Mouse (Mus musculus): Measurements from ENCODE around the gene Btbd11. TPM values are rescaled to one million over a fixed set of nuclear protein-coding genes. Genes with fewer than 3 reads are reported as not detected.

Gene Btbd11
- polyA plus RNA-seq, 1 experiment from 2014 or later = 15.7 TPM

DNA sequence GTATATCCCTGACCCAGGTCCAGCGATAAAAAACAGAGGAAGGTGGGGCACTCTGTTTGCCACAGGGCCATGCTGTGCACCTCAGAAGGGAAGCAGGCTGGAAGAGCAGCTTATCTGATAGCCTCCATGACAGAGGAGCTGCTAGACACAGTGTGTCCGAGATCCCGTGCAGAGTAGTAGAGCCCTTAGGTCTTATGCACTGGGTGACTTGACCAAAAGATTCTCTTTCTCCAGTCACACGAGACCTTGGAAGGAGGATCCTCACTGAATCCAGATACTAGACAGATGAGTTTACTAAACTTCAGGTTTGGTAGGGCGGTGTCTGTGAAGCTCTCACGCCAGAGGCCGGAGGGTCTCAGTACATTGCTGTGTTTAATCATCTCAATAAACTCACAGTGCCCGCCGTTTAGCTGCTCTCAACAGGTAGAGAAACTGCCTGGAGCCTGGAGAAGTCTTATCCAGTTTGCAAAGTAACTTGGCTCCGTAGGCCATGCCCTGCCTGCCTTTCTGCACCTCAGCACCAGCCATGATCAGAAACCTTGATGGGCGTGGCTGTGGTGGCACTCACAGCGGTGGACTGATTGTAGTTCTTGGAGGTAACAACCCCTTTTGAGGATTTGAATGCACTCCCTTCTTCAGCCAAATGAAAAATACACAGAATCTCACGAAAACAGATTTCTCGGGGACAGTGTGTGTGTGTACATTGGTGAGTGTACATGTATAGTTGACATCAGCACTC, 155.4 kb downstream of the Btbd11 start:
- Histone ChIP-seq H3K4me1 (peaks cover 17% of the 10 kb centered on the region), H3K4me2 (no peak overlapping the region), H3K9ac (no peak overlapping the region), H3K4me3 (no peak overlapping the region), H3K36me3 (replicated peaks) (no peaks in the 10 kb centered on the region), H3K9me3 (no peaks in the 10 kb centered on the region), H3K27me3 (replicated peaks) (no peaks in the 10 kb centered on the region), H3K27ac (no peak overlapping the region)
- 94% methylated on average over 14 of the region's 14 CpGs for WGBS
- ATAC-seq (replicated peaks) = no peak

DNA sequence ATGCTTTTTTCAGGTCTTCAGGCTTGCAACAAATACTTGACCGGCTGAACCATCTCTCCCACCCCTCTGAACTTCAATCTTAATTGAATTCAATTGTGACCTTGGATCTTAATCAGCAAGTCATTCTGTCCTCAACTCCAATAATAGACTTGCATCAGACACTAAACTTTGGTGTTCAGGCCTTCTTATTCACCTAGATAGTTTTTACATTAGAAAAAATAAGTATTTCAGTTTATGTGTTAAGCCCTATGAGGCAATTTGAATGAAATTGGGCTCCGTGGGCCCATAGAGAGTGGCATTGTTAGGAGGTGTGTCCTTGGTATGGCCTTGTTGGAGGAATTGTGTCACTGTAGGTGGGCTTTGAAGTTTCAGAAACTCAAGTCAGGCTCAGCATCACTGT, 156.7 kb downstream of the Btbd11 start:
- ATAC-seq (replicated peaks) = no peak
- H3K9me3 ChIP-seq = no peaks in the 10 kb centered on the region
- no peaks in the 10 kb centered on the region for H3K27me3 ChIP-seq (replicated peaks)
- no peak overlapping the region for H3K4me3 ChIP-seq
- no peak overlapping the region for H3K4me2 ChIP-seq
- H3K36me3 ChIP-seq (replicated peaks) = no peaks in the 10 kb centered on the region
- H3K4me1 ChIP-seq = peaks cover 17% of the 10 kb centered on the region
- WGBS = 81% methylated on average over 2 of the region's 2 CpGs
- H3K27ac ChIP-seq = no peak overlapping the region
- no peak overlapping the region for H3K9ac ChIP-seq

DNA sequence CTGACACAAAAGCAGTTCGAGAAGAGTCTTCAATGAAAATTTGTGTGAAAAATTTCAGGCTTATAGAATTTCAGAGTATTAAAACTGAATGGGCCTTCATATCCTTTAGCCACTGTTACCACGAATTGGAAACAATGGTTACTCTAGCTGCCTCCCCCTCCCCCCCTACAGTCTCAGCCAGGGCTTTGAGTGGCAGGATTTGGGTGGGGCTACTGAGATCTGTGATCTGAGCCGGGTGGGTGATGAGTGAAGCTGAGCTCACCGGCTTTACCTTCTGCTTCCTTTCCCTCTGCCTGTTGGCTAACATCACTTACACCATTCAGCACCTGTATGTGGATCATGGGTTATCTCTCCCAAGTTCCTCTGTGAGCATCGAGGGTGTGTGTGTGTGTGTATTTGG, 158.4 kb downstream of the Btbd11 start:
- Histone ChIP-seq H3K27me3 (replicated peaks) (no peaks in the 10 kb centered on the region), H3K4me1 (peaks cover 5% of the 10 kb centered on the region), H3K9me3 (no peaks in the 10 kb centered on the region), H3K36me3 (replicated peaks) (no peaks in the 10 kb centered on the region), H3K4me3 (no peak overlapping the region), H3K9ac (no peak overlapping the region), H3K4me2 (no peak overlapping the region), H3K27ac (no peak overlapping the region)
- no peak for ATAC-seq (replicated peaks)
- 40% methylated on average over 5 of the region's 5 CpGs for WGBS

DNA sequence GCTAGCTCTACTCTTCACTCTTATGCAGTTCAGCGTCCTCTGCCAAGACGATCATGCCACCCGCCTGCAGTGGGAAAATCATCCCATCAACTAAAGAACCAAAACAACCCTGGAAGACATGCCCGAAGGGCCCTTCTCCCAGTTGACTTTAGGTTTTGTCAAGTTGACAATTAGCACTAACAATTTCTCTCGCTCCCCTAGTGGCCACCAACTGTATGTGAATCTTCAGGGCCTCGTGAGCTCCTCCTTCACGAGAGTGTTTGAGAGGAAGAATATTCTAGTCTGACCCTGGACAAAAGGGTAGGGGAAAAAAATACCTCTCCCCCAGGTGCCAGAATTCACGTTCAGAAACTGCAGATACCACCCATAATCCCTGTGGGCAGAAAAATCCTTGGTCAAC, 168.6 kb downstream of the Btbd11 start:
- Histone ChIP-seq H3K27me3 (replicated peaks) (no peaks in the 10 kb centered on the region), H3K27ac (no peak overlapping the region), H3K36me3 (replicated peaks) (no peaks in the 10 kb centered on the region), H3K4me2 (no peak overlapping the region), H3K9ac (no peak overlapping the region), H3K4me1 (no peaks in the 10 kb centered on the region), H3K4me3 (no peak overlapping the region), H3K9me3 (no peaks in the 10 kb centered on the region)
- 63% methylated on average over 8 of the region's 8 CpGs for WGBS
- ATAC-seq (replicated peaks) = no peak

DNA sequence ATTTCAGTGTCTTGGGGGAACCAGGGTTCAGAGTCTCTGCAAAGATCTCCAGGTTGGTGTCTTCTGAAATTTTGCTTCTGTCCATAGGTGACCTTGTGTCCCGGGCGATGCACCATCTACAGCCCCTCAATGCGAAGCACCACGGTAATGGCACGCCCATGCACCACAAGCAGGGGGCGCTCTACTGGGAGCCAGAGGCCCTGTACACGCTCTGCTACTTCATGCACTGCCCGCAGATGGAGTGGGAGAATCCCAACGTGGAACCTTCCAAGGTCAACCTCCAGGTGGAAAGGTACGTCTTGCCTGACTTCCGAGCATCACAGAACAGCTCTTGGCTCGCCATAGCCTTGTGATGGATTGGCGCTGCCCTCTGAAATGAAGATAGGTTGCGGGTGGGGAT, 174.8 kb downstream of the Btbd11 start:
- Histone ChIP-seq H3K4me3 (no peak overlapping the region), H3K4me2 (no peak overlapping the region), H3K36me3 (replicated peaks) (no peaks in the 10 kb centered on the region), H3K4me1 (no peaks in the 10 kb centered on the region), H3K27ac (no peak overlapping the region), H3K27me3 (replicated peaks) (no peaks in the 10 kb centered on the region), H3K9ac (no peak overlapping the region), H3K9me3 (no peaks in the 10 kb centered on the region)
- 91% methylated on average over 14 of the region's 14 CpGs for WGBS
- no peak for ATAC-seq (replicated peaks)

DNA sequence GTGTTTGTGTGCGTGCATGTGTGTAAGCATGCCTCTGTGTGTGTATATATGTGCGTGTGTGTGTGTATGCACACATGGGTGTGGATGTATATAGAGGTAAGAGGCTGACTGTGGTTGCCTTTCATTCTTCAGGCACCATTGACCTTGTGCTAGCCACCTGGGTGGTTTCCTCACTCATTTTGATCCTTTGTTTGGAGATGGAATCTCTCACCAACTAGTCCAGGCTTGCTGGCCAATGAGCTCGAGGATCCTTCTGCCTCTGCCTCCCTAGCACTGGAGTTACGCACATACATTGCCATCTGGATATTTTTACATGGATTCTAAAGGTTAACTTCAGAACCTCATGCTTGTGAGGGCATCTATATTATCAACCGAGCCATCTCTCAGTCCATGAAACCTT, 184.8 kb downstream of the Btbd11 start:
- Histone ChIP-seq H3K4me3 (no peak overlapping the region), H3K4me1 (no peaks in the 10 kb centered on the region), H3K27me3 (replicated peaks) (no peaks in the 10 kb centered on the region), H3K9me3 (no peaks in the 10 kb centered on the region), H3K9ac (no peak overlapping the region), H3K36me3 (replicated peaks) (no peaks in the 10 kb centered on the region), H3K4me2 (no peak overlapping the region), H3K27ac (no peak overlapping the region)
- 90% methylated on average over 5 of the region's 5 CpGs for WGBS
- ATAC-seq (replicated peaks) = no peak

DNA sequence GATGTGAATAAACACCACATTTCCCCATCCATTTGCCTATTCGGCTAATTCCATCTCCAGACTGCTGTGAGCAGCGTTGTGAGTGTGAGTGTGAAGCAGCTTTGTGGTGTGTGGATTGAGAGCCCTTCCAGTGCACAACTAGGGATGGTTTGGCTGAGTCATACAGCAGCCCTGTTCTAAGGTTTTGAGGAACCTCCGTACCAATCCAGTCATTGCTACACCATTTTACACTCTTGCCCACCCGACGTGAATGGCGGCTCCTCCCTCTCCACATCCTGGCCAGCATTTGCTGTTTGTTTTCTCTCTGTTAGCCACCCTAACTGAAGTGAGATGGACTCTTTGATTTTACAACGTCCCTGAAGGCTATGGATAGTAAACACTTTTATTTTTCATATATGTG, 186.0 kb downstream of the Btbd11 start:
- H3K36me3 ChIP-seq (replicated peaks) = no peaks in the 10 kb centered on the region
- WGBS = 95% methylated on average over 7 of the region's 7 CpGs
- ATAC-seq (replicated peaks) = no peak
- no peak overlapping the region for H3K9ac ChIP-seq
- no peak overlapping the region for H3K4me2 ChIP-seq
- no peak overlapping the region for H3K4me3 ChIP-seq
- no peak overlapping the region for H3K27ac ChIP-seq
- H3K4me1 ChIP-seq = no peaks in the 10 kb centered on the region
- no peaks in the 10 kb centered on the region for H3K27me3 ChIP-seq (replicated peaks)
- H3K9me3 ChIP-seq = no peaks in the 10 kb centered on the region

DNA sequence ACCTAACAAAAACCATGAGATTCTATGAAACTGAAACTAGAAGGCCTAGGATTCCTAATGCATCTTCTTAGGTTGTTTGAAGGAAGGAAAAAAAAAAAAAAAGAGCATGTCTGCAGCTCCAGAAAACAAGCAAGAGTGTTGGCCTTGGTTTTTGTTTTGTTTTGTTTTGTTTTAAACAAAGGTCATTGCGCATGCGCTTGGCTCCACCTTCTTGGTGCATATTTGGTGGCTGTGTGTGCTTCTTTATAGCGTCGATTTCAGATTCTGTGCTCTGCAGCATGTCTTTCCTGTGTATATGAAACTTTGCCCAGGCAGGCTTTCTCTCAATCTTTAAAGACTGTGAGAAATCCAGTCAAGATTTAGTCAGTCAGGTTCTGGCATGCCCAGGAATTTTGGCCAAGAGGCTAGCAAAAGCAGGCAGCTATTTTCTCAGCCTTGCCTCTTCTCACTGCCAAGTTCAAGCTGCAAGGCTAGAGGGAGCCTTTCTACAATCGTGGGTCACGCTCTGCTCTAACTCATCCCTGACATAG, 191.3 kb downstream of the Btbd11 start:
- 87% methylated on average over 6 of the region's 6 CpGs for WGBS

DNA sequence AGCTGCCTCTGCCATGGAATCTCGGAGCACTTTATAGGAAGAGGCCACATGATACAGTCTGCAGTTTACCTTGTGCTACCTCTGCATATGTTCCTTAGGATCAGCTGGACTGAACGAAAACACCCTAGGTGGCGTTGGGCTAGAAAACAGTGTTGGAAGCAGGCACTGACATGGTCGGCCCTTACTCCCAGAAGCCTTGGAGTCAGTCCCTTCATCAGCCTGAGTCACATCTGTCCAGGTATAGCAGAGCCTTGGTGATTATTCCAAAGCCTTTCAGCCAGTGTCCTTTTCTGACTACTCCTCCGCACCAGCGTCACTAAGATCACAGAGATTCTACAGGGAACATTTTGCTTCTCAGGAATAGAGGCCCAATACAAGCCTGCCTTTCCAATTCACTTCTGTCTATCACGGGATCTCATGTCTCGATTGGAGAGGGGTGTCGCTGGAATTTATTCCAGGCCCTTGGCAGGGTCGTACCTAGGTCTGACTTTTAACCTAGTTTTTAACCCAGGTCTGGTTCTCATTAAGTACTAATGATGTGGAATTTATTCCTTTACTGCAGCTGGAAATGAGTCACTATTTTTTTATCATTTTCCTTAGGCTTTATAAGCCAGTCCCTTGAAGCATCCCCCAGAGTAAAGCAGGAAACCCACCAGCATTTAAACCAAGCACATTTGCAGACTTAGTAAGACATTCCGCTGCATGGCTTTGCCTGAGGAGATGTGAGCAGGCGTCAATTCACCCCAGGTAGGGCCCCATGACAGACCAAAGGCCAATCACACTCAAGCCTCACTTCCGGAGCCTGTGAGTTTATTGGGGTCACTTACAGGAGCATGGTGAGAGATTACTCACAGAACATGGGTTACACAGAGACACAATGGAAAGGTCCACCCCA, 192.2 kb downstream of the Btbd11 start:
- Histone ChIP-seq H3K4me2 (no peak overlapping the region), H3K4me1 (no peaks in the 10 kb centered on the region), H3K36me3 (replicated peaks) (no peaks in the 10 kb centered on the region), H3K27me3 (replicated peaks) (no peaks in the 10 kb centered on the region), H3K9me3 (no peaks in the 10 kb centered on the region), H3K27ac (no peak overlapping the region), H3K9ac (no peak overlapping the region), H3K4me3 (no peak overlapping the region)
- ATAC-seq (replicated peaks) = no peak
- 88% methylated on average over 13 of the region's 13 CpGs for WGBS

More for the DNA sequence above, 191.3 kb downstream of the Btbd11 start:
- Histone ChIP-seq H3K4me2 (no peak overlapping the region), H3K4me1 (no peaks in the 10 kb centered on the region), H3K4me3 (no peak overlapping the region), H3K36me3 (replicated peaks) (no peaks in the 10 kb centered on the region), H3K27ac (no peak overlapping the region), H3K9ac (no peak overlapping the region), H3K9me3 (no peaks in the 10 kb centered on the region), H3K27me3 (replicated peaks) (no peaks in the 10 kb centered on the region)
- no peak for ATAC-seq (replicated peaks)

DNA sequence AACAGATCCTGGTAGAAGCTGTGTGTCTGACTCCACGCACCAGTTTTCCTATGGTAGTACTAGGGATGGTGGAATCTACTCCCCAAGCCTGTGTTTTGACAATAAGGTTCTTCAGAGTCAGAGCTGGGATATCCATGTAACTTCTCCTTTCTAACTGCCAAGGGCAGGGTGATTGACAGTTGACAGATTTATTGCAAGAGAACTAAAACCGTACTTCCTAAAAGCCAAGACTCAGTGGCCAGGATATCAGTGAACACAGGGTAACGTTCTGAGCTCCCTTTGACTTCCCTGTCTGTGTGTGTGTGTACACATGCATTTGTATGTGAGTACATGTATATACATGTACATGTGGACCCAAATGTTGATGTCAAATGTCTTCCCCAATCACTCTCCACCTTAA, 201.1 kb downstream of the Btbd11 start:
- Histone ChIP-seq H3K4me3 (no peak overlapping the region), H3K4me1 (peaks cover 8% of the 10 kb centered on the region; the same call in 1 of the 2 replicates), H3K9me3 (no peaks in the 10 kb centered on the region), H3K4me2 (no peak overlapping the region), H3K27ac (no peak overlapping the region), H3K36me3 (replicated peaks) (no peaks in the 10 kb centered on the region), H3K9ac (no peak overlapping the region), H3K27me3 (replicated peaks) (no peaks in the 10 kb centered on the region)
- ATAC-seq (replicated peaks) = no peak
- 96% methylated on average over 3 of the region's 3 CpGs for whole genome bisulfite sequencing

DNA sequence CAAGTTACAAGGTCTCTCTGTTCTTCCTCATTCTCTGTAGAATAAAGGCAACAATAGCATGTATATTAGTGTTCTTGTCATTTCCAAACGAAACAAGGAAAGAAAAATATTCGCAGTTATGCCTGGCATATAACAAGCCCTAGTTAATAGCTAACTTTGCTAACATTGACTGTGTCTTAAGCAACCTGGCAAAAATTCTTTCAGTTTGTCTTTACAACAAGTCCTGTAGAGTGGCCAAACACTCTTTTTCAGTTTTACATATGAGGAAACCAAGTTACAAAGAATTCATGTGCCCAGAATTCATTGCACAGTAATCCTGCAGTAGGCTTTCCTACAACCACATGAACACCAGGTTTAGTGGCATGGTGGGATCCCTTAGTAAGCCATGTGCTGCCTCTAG, 203.4 kb downstream of the Btbd11 start:
- no peak overlapping the region for H3K4me3 ChIP-seq
- H3K4me2 ChIP-seq = no peak overlapping the region
- 88% methylated on average over 2 of the region's 2 CpGs for WGBS
- no peak for ATAC-seq (replicated peaks)
- H3K9me3 ChIP-seq = no peaks in the 10 kb centered on the region
- no peaks in the 10 kb centered on the region for H3K36me3 ChIP-seq (replicated peaks)
- peaks cover 8% of the 10 kb centered on the region; the same call in 1 of the 2 replicates for H3K4me1 ChIP-seq
- no peak overlapping the region for H3K27ac ChIP-seq
- H3K27me3 ChIP-seq (replicated peaks) = no peaks in the 10 kb centered on the region
- H3K9ac ChIP-seq = no peak overlapping the region

DNA sequence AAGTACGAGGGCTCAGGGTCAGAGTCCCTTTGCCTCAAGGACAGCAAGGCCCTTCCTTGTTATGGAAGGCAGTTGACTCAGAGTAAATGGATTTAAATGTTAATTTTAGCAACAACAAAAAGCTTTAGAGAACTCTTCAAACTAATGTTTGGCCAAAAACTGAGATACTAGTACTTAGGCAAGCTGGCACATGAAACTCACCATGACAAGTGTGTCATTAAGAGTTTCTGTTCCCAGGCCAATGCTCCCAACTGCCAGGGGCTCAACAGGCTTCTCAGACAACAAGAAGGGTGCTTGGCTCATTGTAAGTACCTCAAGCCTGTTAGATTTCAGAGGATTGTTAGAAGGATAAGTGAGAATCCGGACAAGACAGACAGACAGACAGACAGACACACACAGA, 204.7 kb downstream of the Btbd11 start:
- H3K4me2 ChIP-seq = no peak overlapping the region
- H3K36me3 ChIP-seq (replicated peaks) = no peaks in the 10 kb centered on the region
- H3K9ac ChIP-seq = no peak overlapping the region
- H3K27ac ChIP-seq = no peak overlapping the region
- no peaks in the 10 kb centered on the region for H3K27me3 ChIP-seq (replicated peaks)
- 84% methylated on average over 2 of the region's 2 CpGs for WGBS
- no peaks in the 10 kb centered on the region for H3K9me3 ChIP-seq
- H3K4me3 ChIP-seq = no peak overlapping the region
- ATAC-seq (replicated peaks) = no peak
- peaks cover 8% of the 10 kb centered on the region; the same call in 1 of the 2 replicates for H3K4me1 ChIP-seq

Measured in midbrain, embryonic 15.5 days (tissue).